Mouse (Mus musculus) kidney, adult 2 months (tissue): Measurements from ENCODE around the gene Rora. TPM values are rescaled to one million over a fixed set of nuclear protein-coding genes. Genes with fewer than 3 reads are reported as not detected.

Experiments
- DNase-seq: peaks from one replicate; pipeline ENCODE4 v3.0.0; 2021
- H3K27ac ChIP-seq: fragments of 200-500 bp; 2 replicates; pipeline ENCODE4 v1.5.1; 2012; ENCODE audit warnings: low read depth, low read length, control low read depth, inconsistent platforms; ENCODE audit not compliant: insufficient read depth
- H3K27me3 ChIP-seq: fragments of 200-500 bp; replicated peaks from 2 replicates; pipeline ENCODE4 v1.6.1; 2012; ENCODE audit warnings: mild to moderate bottlenecking, moderate library complexity, low read length, inconsistent platforms; ENCODE audit not compliant: control insufficient read depth, insufficient read depth
- H3K36me3 ChIP-seq: fragments of 200-500 bp; 2 replicates; pipeline ENCODE4 v1.6.1; 2012; ENCODE audit warnings: mild to moderate bottlenecking, moderate library complexity, low read length, inconsistent platforms; ENCODE audit not compliant: control insufficient read depth, insufficient read depth
- H3K4me1 ChIP-seq: fragments of 200-500 bp; 2 replicates; pipeline ENCODE4 v1.6.1; 2011; ENCODE audit warnings: low read length; ENCODE audit not compliant: control insufficient read depth, insufficient read depth
- H3K4me3 ChIP-seq: fragments of 200-500 bp; 2 replicates; pipeline ENCODE4 v1.5.1; 2011; ENCODE audit warnings: mild to moderate bottlenecking, low read depth, low read length, control low read depth; ENCODE audit not compliant: insufficient read depth
- CTCF ChIP-seq: fragments of 200-500 bp; conservative IDR thresholded peaks from 2 replicates; pipeline ENCODE4 v1.5.1; 2011; ENCODE audit warnings: low read depth, mild to moderate bottlenecking, control low read depth, low read length, moderate library complexity, mixed read lengths; ENCODE audit not compliant: insufficient read depth, insufficient read length
- POLR2A ChIP-seq: fragments of 200-500 bp; IDR thresholded peaks from one replicate; pipeline ENCODE4 v1.6.1; 2011; ENCODE audit warnings: low read depth, low read length, control low read depth
- WGBS: fragments of 180-500 bp; shearing (Covaris S2); methylation state at CpG from one replicate; pipeline ENCODE4 v1.1.7; 2018; 5-methylcytosine and 5-hydroxymethylcytosine counted together
- polyA plus RNA-seq: library from polyadenylated mRNA; depleted of rRNA; stranded (reverse); fragments of >200 nt; gene quantifications from 2 replicates; pipeline ENCODE4 v1.2.3, GENCODE M21; 2012

Rora gene
- polyA plus RNA-seq, 1 experiment = 15.5 TPM

GRCm38 (mm10) chr9:68727166-68727855, 73.7 kb downstream of the Rora start:
- no peaks in the 10 kb centered on the region for H3K27me3 ChIP-seq
- peak; percentile 3 for DNase-seq
- H3K27ac ChIP-seq = no peak overlapping the region
- H3K36me3 ChIP-seq = no peaks in the 10 kb centered on the region
- 88% methylated on average over 11 of the region's 11 CpGs for WGBS
- TF ChIP-seq POLR2A (no peak), CTCF (no peak)
- no peak overlapping the region for H3K4me3 ChIP-seq
- H3K4me1 ChIP-seq = no peaks in the 10 kb centered on the region

- 0 out of 2 replicates have a peak, but pooled peaks have one; percentile 13 for TF ChIP-seq CTCF
- TF ChIP-seq POLR2A = no peak
- no peaks in the 10 kb centered on the region for H3K36me3 ChIP-seq
- H3K27me3 ChIP-seq = no peaks in the 10 kb centered on the region
- no peak overlapping the region for H3K4me3 ChIP-seq
- WGBS = 76% methylated on average over 1 of the region's 1 CpGs
- DNase-seq = no peak
- no peak overlapping the region for H3K27ac ChIP-seq
- no peaks in the 10 kb centered on the region for H3K4me1 ChIP-seq
Observed at GRCm38 (mm10) chr9:68731438-68731837, 77.9 kb downstream of the Rora start.

- no peak for DNase-seq
- TF ChIP-seq CTCF = no peak
- no peak for TF ChIP-seq POLR2A
- Histone ChIP-seq H3K4me3 (no peak overlapping the region), H3K36me3 (no peaks in the 10 kb centered on the region), H3K27me3 (no peaks in the 10 kb centered on the region), H3K4me1 (no peaks in the 10 kb centered on the region), H3K27ac (no peak overlapping the region)
- 90% methylated on average over 4 of the region's 4 CpGs for WGBS
Observed at GRCm38 (mm10) chr9:68732929-68733328, 79.3 kb downstream of the Rora start.

- WGBS = 72% methylated on average over 5 of the region's 5 CpGs
- DNase-seq = no peak
- H3K4me1 ChIP-seq = no peaks in the 10 kb centered on the region
- no peak for TF ChIP-seq CTCF
- H3K4me3 ChIP-seq = no peak overlapping the region
- no peak overlapping the region for H3K27ac ChIP-seq
- no peaks in the 10 kb centered on the region for H3K27me3 ChIP-seq
- H3K36me3 ChIP-seq = no peaks in the 10 kb centered on the region
Observed at GRCm38 (mm10) chr9:68735886-68736285, 82.3 kb downstream of the Rora start.

GRCm38 (mm10) chr9:68737197-68737736, 83.7 kb downstream of the Rora start:
- Histone ChIP-seq H3K27ac (no peak overlapping the region), H3K27me3 (no peaks in the 10 kb centered on the region), H3K36me3 (no peaks in the 10 kb centered on the region), H3K4me3 (no peak overlapping the region), H3K4me1 (no peaks in the 10 kb centered on the region)
- WGBS = 91% methylated on average over 9 of the region's 9 CpGs
- TF ChIP-seq CTCF (no peak), POLR2A (no peak)
- no peak for DNase-seq

GRCm38 (mm10) chr9:68745931-68746646, 92.5 kb downstream of the Rora start:
- Histone ChIP-seq H3K27me3 (no peaks in the 10 kb centered on the region), H3K4me1 (no peaks in the 10 kb centered on the region), H3K27ac (no peak overlapping the region), H3K36me3 (no peaks in the 10 kb centered on the region), H3K4me3 (no peak overlapping the region)
- TF ChIP-seq CTCF = no peak
- TF ChIP-seq POLR2A = no peak
- WGBS = 90% methylated on average over 11 of the region's 11 CpGs
- DNase-seq = no peak

GRCm38 (mm10) chr9:68756976-68757375, 103.4 kb downstream of the Rora start:
- peak; percentile 29 for DNase-seq
- Histone ChIP-seq H3K27me3 (no peaks in the 10 kb centered on the region), H3K4me3 (no peak overlapping the region), H3K4me1 (no peaks in the 10 kb centered on the region), H3K36me3 (no peaks in the 10 kb centered on the region), H3K27ac (no peak overlapping the region)
- WGBS = 59% methylated on average over 2 of the region's 2 CpGs
- no peak for TF ChIP-seq CTCF
- no peak for TF ChIP-seq POLR2A
